Mouse (Mus musculus): ENCODE results near the gene Cubn.

DNA sequence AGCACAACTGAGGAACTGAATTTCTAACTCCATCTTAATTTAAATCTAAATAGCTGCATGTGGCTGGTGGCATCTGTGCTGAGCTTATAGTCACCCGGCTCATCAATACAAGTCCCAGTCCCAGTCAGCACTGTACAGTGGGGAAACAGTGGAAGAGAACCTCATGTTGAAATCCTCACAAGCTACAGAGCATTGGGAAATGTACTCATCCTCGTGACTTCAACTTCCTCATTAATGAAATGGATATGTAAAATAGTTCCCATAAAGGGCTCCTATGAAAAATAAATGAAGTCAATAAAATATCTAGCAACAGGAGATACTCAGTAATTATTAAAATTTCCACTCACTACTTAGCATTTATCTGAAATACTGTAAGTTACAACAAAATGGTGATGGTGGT lies 46.6 kb upstream of the Cubn start:
- TF ChIP-seq CTCF (IDR thresholded peaks at IDR 0.05; ENCODE audit: low read depth) (no peak), EP300 (IDR thresholded peaks at IDR 0.05; ENCODE audit: low read depth) (no peak)
